Mouse (Mus musculus): ENCODE data around the gene Fuk. TPM values are rescaled to one million over a fixed set of nuclear protein-coding genes. Genes with fewer than 3 reads are reported as not detected.

Fuk gene
- total RNA-seq, 4 experiments from 2014 or later, result 3.6 to 4.5 (median 4.0) TPM

Other genes with a start within 250 kb of the Fuk start
- gene Mtss1l, start 181.0 kb downstream of the Fuk start, total RNA-seq (2022), result 100 to 1,000 TPM; 120 to 134 (median 124) TPM
- gene Il34, start 96.6 kb downstream of the Fuk start, total RNA-seq (2022), result 1 to 10 TPM; 1.6 to 5.5 (median 4.3) TPM
- 10 to 100 TPM; 61.0 to 68.2 (median 64.3) TPM for gene Cog4, start 55.9 kb downstream of the Fuk start, total RNA-seq (2022)
- 10 to 100 TPM; 14.1 to 19.3 (median 14.3) TPM for gene Sf3b3, start 55.7 kb downstream of the Fuk start, total RNA-seq (2022)
- 10 to 100 TPM; 45.0 to 59.2 (median 50.7) TPM for gene St3gal2, start 17.4 kb upstream of the Fuk start, total RNA-seq (2022)
- gene Ddx19a, start 95.3 kb upstream of the Fuk start, total RNA-seq (2022), result 10 to 100 TPM; 28.7 to 31.0 (median 29.5) TPM
- 10 to 100 TPM; 12.2 to 15.2 (median 13.7) TPM for gene Ddx19b, start 129.3 kb upstream of the Fuk start, total RNA-seq (2022)
- 10 to 100 TPM; 41.3 to 51.9 (median 48.3) TPM for gene Aars, start 130.7 kb upstream of the Fuk start, total RNA-seq (2022)
- gene Exosc6, start 153.9 kb upstream of the Fuk start, total RNA-seq (2022), result not detected
- under 1 TPM; 0.13 to 0.54 (median 0.29) TPM for gene Clec18a, start 189.9 kb upstream of the Fuk start, total RNA-seq (2022)
- 100 to 1,000 TPM; 110 to 135 (median 133) TPM for gene Pdpr, start 192.1 kb upstream of the Fuk start, total RNA-seq (2022)